14 mouse cellular contexts compared by ENCODE assay signal in the genomic region with DNA sequence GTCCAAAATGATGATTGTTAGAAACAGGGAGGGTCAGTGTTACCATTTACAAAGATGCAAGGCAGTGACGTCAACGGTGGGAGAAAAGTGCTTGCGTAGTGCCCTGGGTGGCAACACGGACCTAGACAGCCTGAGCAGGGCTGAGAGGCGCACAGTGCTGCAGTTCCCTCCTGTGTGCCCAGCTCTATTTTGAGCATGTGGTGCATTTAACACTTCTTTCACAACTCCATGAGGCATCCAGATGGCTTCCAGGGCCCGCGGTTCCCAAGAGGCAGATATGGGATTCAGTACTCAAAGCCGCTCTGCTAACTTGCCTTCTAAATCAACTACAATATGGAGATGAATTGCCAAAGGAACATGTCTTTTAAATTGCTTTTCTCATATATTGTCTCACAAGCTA. TPM values are rescaled to one million over a fixed set of nuclear protein-coding genes. Genes with fewer than 3 reads are reported as not detected.
DNase-seq lines count a peak whose midpoint lies in the region; ATAC-seq and TF ChIP-seq lines count a peak whose summit lies in the region.
"Had no signal": no experiment of that assay in that cellular context is flagged by ENCODE, and none has a peak within 500 bp of the region (broad histone marks: within the 10 kb centered on the region; RNA-seq: fewer than 3 reads in every experiment).

No protein-coding gene starts in this region.

- no peak for TF ChIP-seq CTCF in hindbrain, postnatal 0 days (IDR thresholded peaks at IDR 0.05; ENCODE audit: low read depth)

- no peak overlapping the region for H3K4me2 ChIP-seq in hindbrain, postnatal 0 days (ENCODE audit: low read depth, low read length)
- H3K4me2 ChIP-seq in hindbrain, embryonic 11.5 days (replicated peaks; ENCODE audit: low read depth, low read length): no peak overlapping the region
- H3K4me2 ChIP-seq in liver, embryonic 11.5 days: no peak overlapping the region
- H3K4me2 ChIP-seq: embryonic facial prominence, embryonic 13.5 days; heart, embryonic 15.5 days had no signal

- peak; percentile 28; the same call in 1 of the 2 replicates for ATAC-seq in hindbrain, postnatal 0 days
- no peak for ATAC-seq in hindbrain, embryonic 11.5 days (ENCODE audit: low FRiP score)
- ATAC-seq in liver, embryonic 11.5 days (replicated peaks; ENCODE audit: low FRiP score): no peak

- no peak overlapping the region for H3K4me3 ChIP-seq in hindbrain, postnatal 0 days (ENCODE audit: low read length)
- no peak overlapping the region for H3K4me3 ChIP-seq in hindbrain, embryonic 11.5 days (ENCODE audit: low read depth, low read length)
- H3K4me3 ChIP-seq in liver, embryonic 11.5 days (ENCODE audit: low read depth, low read length): no peak overlapping the region
- H3K4me3 ChIP-seq: embryonic facial prominence, embryonic 13.5 days; heart, embryonic 15.5 days; megakaryocyte, embryonic 14.5 days had no signal

- H3K27me3 ChIP-seq in hindbrain, postnatal 0 days (ENCODE audit: insufficient read depth, low read length): no peaks in the 10 kb centered on the region
- H3K27me3 ChIP-seq in hindbrain, embryonic 11.5 days (ENCODE audit: control insufficient read depth, insufficient read depth, low read length): no peaks in the 10 kb centered on the region
- no peaks in the 10 kb centered on the region for H3K27me3 ChIP-seq in liver, embryonic 11.5 days (replicated peaks; ENCODE audit: control insufficient read depth, insufficient read depth, low read length)
- H3K27me3 ChIP-seq: embryonic facial prominence, embryonic 13.5 days; heart, embryonic 15.5 days had no signal

- no peak overlapping the region for H3K9ac ChIP-seq in hindbrain, postnatal 0 days (replicated peaks; ENCODE audit: low read length)
- no peak overlapping the region for H3K9ac ChIP-seq in hindbrain, embryonic 11.5 days (ENCODE audit: low read depth, low read length)
- H3K9ac ChIP-seq in liver, embryonic 11.5 days (ENCODE audit: low read depth, low read length): no peak overlapping the region
- H3K9ac ChIP-seq: embryonic facial prominence, embryonic 13.5 days; heart, embryonic 15.5 days had no signal

- WGBS in hindbrain, postnatal 0 days: 58% methylated on average over 8 of the region's 8 CpGs
- WGBS in hindbrain, embryonic 11.5 days: 81% methylated on average over 8 of the region's 8 CpGs
- 85% methylated on average over 8 of the region's 8 CpGs for WGBS in liver, embryonic 11.5 days

- peak; percentile 63 for DNase-seq in hindbrain, postnatal 0 days (ENCODE audit: low spot score)
- no peak for DNase-seq in hindbrain, embryonic 11.5 days (ENCODE audit: low spot score)
- DNase-seq in frontal cortex, adult 2 months (ENCODE audit: extremely low spot score in 1 of 2, low spot score in 1 of 2): peak; percentile 75 to 83
- DNase-seq in layer of hippocampus, postnatal 36 days: peak; percentile 74
- peak; percentile 54 for DNase-seq in skeletal muscle tissue, adult 2 months (ENCODE audit: low read depth, low spot score)
- DNase-seq in kidney, postnatal 14 days: no peak
- DNase-seq in liver, embryonic 11.5 days (ENCODE audit: low spot score): no peak
- DNase-seq: gastrocnemius, postnatal 14 days; kidney, adult 11 months; spleen, adult 18-20 months; thymus, postnatal 14 days had no signal

- no peaks in the 10 kb centered on the region for H3K9me3 ChIP-seq in hindbrain, postnatal 0 days (ENCODE audit: low read length)
- H3K9me3 ChIP-seq in hindbrain, embryonic 11.5 days (ENCODE audit: control insufficient read depth, low read length): no peaks in the 10 kb centered on the region
- no peaks in the 10 kb centered on the region for H3K9me3 ChIP-seq in liver, embryonic 11.5 days (ENCODE audit: control insufficient read depth, low read length)
- H3K9me3 ChIP-seq: embryonic facial prominence, embryonic 13.5 days; heart, embryonic 15.5 days; megakaryocyte, embryonic 14.5 days had no signal

- no peaks in the 10 kb centered on the region for H3K36me3 ChIP-seq in hindbrain, postnatal 0 days (ENCODE audit: insufficient read depth, low read length)
- no peaks in the 10 kb centered on the region for H3K36me3 ChIP-seq in hindbrain, embryonic 11.5 days (ENCODE audit: control insufficient read depth, insufficient read depth, low read length)
- no peaks in the 10 kb centered on the region for H3K36me3 ChIP-seq in liver, embryonic 11.5 days (ENCODE audit: control insufficient read depth, insufficient read depth, low read length)
- H3K36me3 ChIP-seq: embryonic facial prominence, embryonic 13.5 days; heart, embryonic 15.5 days had no signal

- peaks cover 12% of the 10 kb centered on the region; the same call in 1 of the 2 replicates for H3K4me1 ChIP-seq in hindbrain, postnatal 0 days (ENCODE audit: insufficient read depth, low read length)
- no peaks in the 10 kb centered on the region for H3K4me1 ChIP-seq in hindbrain, embryonic 11.5 days (replicated peaks; ENCODE audit: control insufficient read depth, insufficient read depth, low read length)
- no peaks in the 10 kb centered on the region for H3K4me1 ChIP-seq in liver, embryonic 11.5 days (replicated peaks; ENCODE audit: control insufficient read depth, insufficient read depth, low read length)

- no peak overlapping the region for H3K27ac ChIP-seq in hindbrain, postnatal 0 days
- no peak overlapping the region for H3K27ac ChIP-seq in hindbrain, embryonic 11.5 days (ENCODE audit: low read depth, low read length)
- H3K27ac ChIP-seq in liver, embryonic 11.5 days (ENCODE audit: low read depth, low read length): no peak overlapping the region
- H3K27ac ChIP-seq: embryonic facial prominence, embryonic 13.5 days; heart, embryonic 15.5 days had no signal

RNA-seq across cellular contexts. Expression of a gene that starts 13.9 kb away (rescaled TPM):
- 59.7 and 89.4 TPM in 2 replicates for total RNA-seq in hindbrain, postnatal 0 days (2014; rRNA removed)
- 38.2 and 43.6 TPM in 2 replicates for polyA plus RNA-seq in hindbrain, postnatal 0 days (2015; fragmentation: Nextera tagmentation; extraction: Ambion mirVana)
- 55.7 and 58.2 TPM in 2 replicates for polyA plus RNA-seq in hindbrain, embryonic 11.5 days (2014; fragmentation: Nextera tagmentation; extraction: Ambion mirVana)
- polyA plus RNA-seq in frontal cortex, adult 2 months (2012; rRNA removed): 18.6 and 20.8 TPM in 2 replicates
- 10 to 100 TPM; 29.1 to 30.0 TPM for total RNA-seq in layer of hippocampus, postnatal 36 days (2021)
- 6.7 and 6.8 TPM in 2 replicates for polyA plus RNA-seq in liver, embryonic 11.5 days (2014; fragmentation: Nextera tagmentation; extraction: Ambion mirVana)

Comparison
In these comparisons a context has a peak if more than half of its experiments do, and no peak if none do; other contexts are left out.
1. DNase-seq: peak in hindbrain, postnatal 0 days (single experiment), frontal cortex, adult 2 months (2 of 2), layer of hippocampus, postnatal 36 days (2 of 2) and skeletal muscle tissue, adult 2 months (single experiment); none in hindbrain, embryonic 11.5 days (single experiment), kidney, postnatal 14 days (single experiment) and liver, embryonic 11.5 days (single experiment).